Mouse (Mus musculus) kidney, adult 2 months (tissue): Measurements from ENCODE around the gene Hfm1.

Experiments used
- CTCF ChIP-seq: fragments of 200-500 bp; conservative IDR thresholded peaks from 2 replicates; pipeline ENCODE4 v1.5.1; 2011; ENCODE audit warnings: low read depth, mild to moderate bottlenecking, control low read depth, low read length, moderate library complexity, mixed read lengths; ENCODE audit not compliant: insufficient read depth, insufficient read length
- POLR2A ChIP-seq: fragments of 200-500 bp; IDR thresholded peaks from one replicate; pipeline ENCODE4 v1.6.1; 2011; ENCODE audit warnings: low read depth, low read length, control low read depth

- TF ChIP-seq POLR2A (no peak), CTCF (no peak)
Observed at GRCm38 (mm10) chr5:106825301-106825853, 100.7 kb downstream of the Hfm1 start.
